Mouse (Mus musculus) forelimb bud, embryonic 11.5 days (tissue): ENCODE data around the gene Mettl24.

ENCODE experiments used
- DNase-seq: peaks from one replicate; pipeline ENCODE4 v3.0.0-alpha.2; 2012; ENCODE audit warnings: low read depth, low spot score

Mettl24 gene

GRCm38 (mm10) chr10:40684326-40684725, 1.2 kb downstream of the Mettl24 start:
- DNase-seq, result no peak

- DNase-seq, result no peak
Measured at GRCm38 (mm10) chr10:40685641-40686040, 2.6 kb downstream of the Mettl24 start.

- no peak for DNase-seq
Measured at GRCm38 (mm10) chr10:40686976-40687375, 3.9 kb downstream of the Mettl24 start.

- no peak for DNase-seq
Measured at GRCm38 (mm10) chr10:40687407-40687806, 4.3 kb downstream of the Mettl24 start.

- no peak for DNase-seq
Measured at GRCm38 (mm10) chr10:40688266-40688665, 5.2 kb downstream of the Mettl24 start.

- no peak for DNase-seq
Measured at GRCm38 (mm10) chr10:40688873-40689272, 5.8 kb downstream of the Mettl24 start.

- DNase-seq, result no peak
Measured at GRCm38 (mm10) chr10:40698652-40699051, 15.6 kb downstream of the Mettl24 start.

- DNase-seq, result no peak
Measured at GRCm38 (mm10) chr10:40711127-40711526, 28.0 kb downstream of the Mettl24 start.

GRCm38 (mm10) chr10:40713018-40713608, 30.0 kb downstream of the Mettl24 start:
- DNase-seq, result no peak

- DNase-seq, result no peak
Measured at GRCm38 (mm10) chr10:40713829-40714228, 30.7 kb downstream of the Mettl24 start.

GRCm38 (mm10) chr10:40715151-40715550, 32.1 kb downstream of the Mettl24 start:
- no peak for DNase-seq

GRCm38 (mm10) chr10:40716296-40716695, 33.2 kb downstream of the Mettl24 start:
- DNase-seq, result no peak

GRCm38 (mm10) chr10:40716713-40717112, 33.6 kb downstream of the Mettl24 start:
- DNase-seq, result no peak

GRCm38 (mm10) chr10:40718362-40718761, 35.3 kb downstream of the Mettl24 start:
- no peak for DNase-seq

- no peak for DNase-seq
Measured at GRCm38 (mm10) chr10:40719062-40719461, 36.0 kb downstream of the Mettl24 start.

- no peak for DNase-seq
Measured at GRCm38 (mm10) chr10:40720883-40721282, 37.8 kb downstream of the Mettl24 start.

GRCm38 (mm10) chr10:40724342-40724741, 41.3 kb downstream of the Mettl24 start:
- DNase-seq, result no peak

GRCm38 (mm10) chr10:40725066-40725465, 42.0 kb downstream of the Mettl24 start:
- DNase-seq, result no peak

- DNase-seq, result no peak
Measured at GRCm38 (mm10) chr10:40725471-40725870, 42.4 kb downstream of the Mettl24 start.

GRCm38 (mm10) chr10:40726288-40726902, 43.3 kb downstream of the Mettl24 start:
- no peak for DNase-seq

- DNase-seq, result peak; percentile 48
Measured at GRCm38 (mm10) chr10:40726989-40727388, 43.9 kb downstream of the Mettl24 start.

- DNase-seq, result no peak
Measured at GRCm38 (mm10) chr10:40730200-40730599, 47.1 kb downstream of the Mettl24 start.

- no peak for DNase-seq
Measured at GRCm38 (mm10) chr10:40733291-40733690, 50.2 kb downstream of the Mettl24 start.

GRCm38 (mm10) chr10:40736172-40736571, 53.1 kb downstream of the Mettl24 start:
- no peak for DNase-seq
